Mouse (Mus musculus): ENCODE data around the gene Mef2d. TPM values are rescaled to one million over a fixed set of nuclear protein-coding genes. Genes with fewer than 3 reads are reported as not detected.
A peak's percentile ranks its signal among the peaks of the same experiment; 100 is the strongest.

Gene Mef2d
- polyA plus RNA-seq, 1 experiment from 2014 or later: 17.7 TPM

GRCm38 (mm10) chr3:88200161-88200971, 58.2 kb downstream of the Mef2d start:
- Histone ChIP-seq H3K9ac (peak overlapping the region; percentile 89), H3K27me3 (peaks cover 81% of the 10 kb centered on the region), H3K4me3 (peak overlapping the region; percentile 50), H3K4me1 (peaks cover 62% of the 10 kb centered on the region), H3K4me2 (replicated peaks) (peak overlapping the region; percentile 78), H3K36me3 (no peaks in the 10 kb centered on the region), H3K27ac (peak overlapping the region; percentile 82), H3K9me3 (replicated peaks) (no peaks in the 10 kb centered on the region)
- no peak for ATAC-seq (ENCODE audit: low FRiP score)
- under 1% methylated on average over 61 of the region's 61 CpGs for WGBS

- H3K27me3 ChIP-seq: peaks cover 81% of the 10 kb centered on the region
- H3K27ac ChIP-seq: peak overlapping the region; percentile 82
- WGBS: 1% methylated on average over 35 of the region's 37 CpGs
These were observed 58.8 kb downstream of the Mef2d start for GRCm38 (mm10) chr3:88200972-88201330.

GRCm38 (mm10) chr3:88201640-88202039, 59.5 kb downstream of the Mef2d start:
- Histone ChIP-seq H3K4me3 (peak overlapping the region; percentile 50), H3K4me1 (peaks cover 70% of the 10 kb centered on the region), H3K9me3 (replicated peaks) (no peaks in the 10 kb centered on the region), H3K9ac (peak overlapping the region; percentile 89), H3K27ac (peak overlapping the region; percentile 97), H3K4me2 (replicated peaks) (peak overlapping the region; percentile 78), H3K27me3 (peaks cover 83% of the 10 kb centered on the region), H3K36me3 (no peaks in the 10 kb centered on the region)
- ATAC-seq (ENCODE audit: low FRiP score): no peak
- 14% methylated on average over 5 of the region's 5 CpGs for WGBS

More at GRCm38 (mm10) chr3:88200972-88201330, 58.8 kb downstream of the Mef2d start:
- peak overlapping the region; percentile 78 for H3K4me2 ChIP-seq (replicated peaks)
- no peak for ATAC-seq (ENCODE audit: low FRiP score)
- no peaks in the 10 kb centered on the region for H3K36me3 ChIP-seq
- peak overlapping the region; percentile 50 for H3K4me3 ChIP-seq
- H3K9me3 ChIP-seq (replicated peaks): no peaks in the 10 kb centered on the region
- peak overlapping the region; percentile 89 for H3K9ac ChIP-seq
- H3K4me1 ChIP-seq: peaks cover 65% of the 10 kb centered on the region

GRCm38 (mm10) chr3:88202986-88203385, 60.8 kb downstream of the Mef2d start:
- peaks cover 87% of the 10 kb centered on the region for H3K27me3 ChIP-seq
- H3K4me2 ChIP-seq (replicated peaks): peak overlapping the region; percentile 78
- no peaks in the 10 kb centered on the region for H3K36me3 ChIP-seq
- no peaks in the 10 kb centered on the region for H3K9me3 ChIP-seq (replicated peaks)
- no peak overlapping the region for H3K4me3 ChIP-seq
- peaks cover 67% of the 10 kb centered on the region for H3K4me1 ChIP-seq
- ATAC-seq (ENCODE audit: low FRiP score): no peak
- WGBS: 5% methylated on average over 6 of the region's 6 CpGs
- H3K9ac ChIP-seq: peak overlapping the region; percentile 89
- peak overlapping the region; percentile 97 for H3K27ac ChIP-seq

- H3K4me1 ChIP-seq: peaks cover 63% of the 10 kb centered on the region
- ATAC-seq (ENCODE audit: low FRiP score): no peak
- H3K4me2 ChIP-seq (replicated peaks): peak overlapping the region; percentile 64
These were observed 61.3 kb downstream of the Mef2d start for GRCm38 (mm10) chr3:88203456-88203855.

GRCm38 (mm10) chr3:88203999-88204700, 62.0 kb downstream of the Mef2d start:
- Histone ChIP-seq H3K27me3 (peaks cover 89% of the 10 kb centered on the region), H3K9me3 (replicated peaks) (no peaks in the 10 kb centered on the region), H3K4me3 (peak overlapping the region; percentile 13; the same call in 1 of the 2 replicates), H3K9ac (peak overlapping the region; percentile 54), H3K36me3 (no peaks in the 10 kb centered on the region), H3K27ac (peak overlapping the region; percentile 97), H3K4me2 (replicated peaks) (peak overlapping the region; percentile 64), H3K4me1 (peaks cover 58% of the 10 kb centered on the region)
- 5% methylated on average over 7 of the region's 7 CpGs for WGBS
- no peak for ATAC-seq (ENCODE audit: low FRiP score)

More at GRCm38 (mm10) chr3:88203456-88203855, 61.3 kb downstream of the Mef2d start:
- H3K4me3 ChIP-seq: 0 out of 2 replicates have a peak overlapping the region, but pooled peaks have one; percentile 13
- WGBS: 11% methylated on average over 5 of the region's 5 CpGs
- peaks cover 87% of the 10 kb centered on the region for H3K27me3 ChIP-seq
- peak overlapping the region; percentile 97 for H3K27ac ChIP-seq
- H3K36me3 ChIP-seq: no peaks in the 10 kb centered on the region
- no peaks in the 10 kb centered on the region for H3K9me3 ChIP-seq (replicated peaks)
- H3K9ac ChIP-seq: peak overlapping the region; percentile 54

GRCm38 (mm10) chr3:88204751-88205150, 62.6 kb downstream of the Mef2d start:
- no peak overlapping the region for H3K4me3 ChIP-seq
- H3K4me2 ChIP-seq (replicated peaks): peak overlapping the region; percentile 64
- peaks cover 58% of the 10 kb centered on the region for H3K4me1 ChIP-seq
- ATAC-seq (ENCODE audit: low FRiP score): no peak
- no peaks in the 10 kb centered on the region for H3K36me3 ChIP-seq
- peak overlapping the region; percentile 97 for H3K27ac ChIP-seq
- H3K9ac ChIP-seq: peak overlapping the region; percentile 54
- H3K27me3 ChIP-seq: peaks cover 91% of the 10 kb centered on the region
- no peaks in the 10 kb centered on the region for H3K9me3 ChIP-seq (replicated peaks)
- 7% methylated on average over 1 of the region's 1 CpGs for WGBS

- H3K4me3 ChIP-seq: no peak overlapping the region
- WGBS: 5% methylated on average over 4 of the region's 4 CpGs
These were observed 63.0 kb downstream of the Mef2d start for GRCm38 (mm10) chr3:88205176-88205562.

GRCm38 (mm10) chr3:88205563-88206491, 63.7 kb downstream of the Mef2d start:
- no peaks in the 10 kb centered on the region for H3K36me3 ChIP-seq
- peak overlapping the region; percentile 64 for H3K4me2 ChIP-seq (replicated peaks)
- H3K9ac ChIP-seq: peak overlapping the region; percentile 51
- peak; percentile 79 for ATAC-seq (ENCODE audit: low FRiP score)
- H3K4me1 ChIP-seq: peaks cover 55% of the 10 kb centered on the region
- H3K4me3 ChIP-seq: peak overlapping the region; percentile 58
- peak overlapping the region; percentile 97 for H3K27ac ChIP-seq
- no peaks in the 10 kb centered on the region for H3K9me3 ChIP-seq (replicated peaks)
- WGBS: 2% methylated on average over 8 of the region's 8 CpGs
- H3K27me3 ChIP-seq: peaks cover 95% of the 10 kb centered on the region

More at GRCm38 (mm10) chr3:88205176-88205562, 63.0 kb downstream of the Mef2d start:
- H3K9ac ChIP-seq: peak overlapping the region; percentile 51
- peak; percentile 52 for ATAC-seq (ENCODE audit: low FRiP score)
- H3K27me3 ChIP-seq: peaks cover 95% of the 10 kb centered on the region
- no peaks in the 10 kb centered on the region for H3K9me3 ChIP-seq (replicated peaks)
- no peaks in the 10 kb centered on the region for H3K36me3 ChIP-seq
- H3K4me2 ChIP-seq (replicated peaks): peak overlapping the region; percentile 64
- peak overlapping the region; percentile 97 for H3K27ac ChIP-seq
- peaks cover 58% of the 10 kb centered on the region for H3K4me1 ChIP-seq

- Histone ChIP-seq H3K4me1 (peaks cover 52% of the 10 kb centered on the region), H3K36me3 (no peaks in the 10 kb centered on the region), H3K9ac (peak overlapping the region; percentile 89), H3K4me2 (replicated peaks) (peak overlapping the region; percentile 64), H3K27ac (peak overlapping the region; percentile 97), H3K9me3 (replicated peaks) (no peaks in the 10 kb centered on the region), H3K27me3 (peaks cover 96% of the 10 kb centered on the region), H3K4me3 (peak overlapping the region; percentile 58)
- 2% methylated on average over 3 of the region's 3 CpGs for WGBS
- ATAC-seq (ENCODE audit: low FRiP score): peak; percentile 5; the same call in 1 of the 2 replicates
These were observed 64.3 kb downstream of the Mef2d start for GRCm38 (mm10) chr3:88206500-88206899.

- H3K27ac ChIP-seq: peak overlapping the region; percentile 97
- H3K4me3 ChIP-seq: peak overlapping the region; percentile 58
- 0% methylated on average over 14 of the region's 14 CpGs for WGBS
- H3K9me3 ChIP-seq (replicated peaks): no peaks in the 10 kb centered on the region
- no peaks in the 10 kb centered on the region for H3K36me3 ChIP-seq
- H3K27me3 ChIP-seq: peaks cover 96% of the 10 kb centered on the region
- H3K4me1 ChIP-seq: peaks cover 52% of the 10 kb centered on the region
- H3K4me2 ChIP-seq (replicated peaks): peak overlapping the region; percentile 64
- peak overlapping the region; percentile 89 for H3K9ac ChIP-seq
- peak; percentile 22 for ATAC-seq (ENCODE audit: low FRiP score)
These were observed 64.8 kb downstream of the Mef2d start for GRCm38 (mm10) chr3:88206901-88207371.

Measured in hindbrain, embryonic 12.5 days (tissue).